ENCODE assay signal across 8 mouse cellular contexts in the genomic region with DNA sequence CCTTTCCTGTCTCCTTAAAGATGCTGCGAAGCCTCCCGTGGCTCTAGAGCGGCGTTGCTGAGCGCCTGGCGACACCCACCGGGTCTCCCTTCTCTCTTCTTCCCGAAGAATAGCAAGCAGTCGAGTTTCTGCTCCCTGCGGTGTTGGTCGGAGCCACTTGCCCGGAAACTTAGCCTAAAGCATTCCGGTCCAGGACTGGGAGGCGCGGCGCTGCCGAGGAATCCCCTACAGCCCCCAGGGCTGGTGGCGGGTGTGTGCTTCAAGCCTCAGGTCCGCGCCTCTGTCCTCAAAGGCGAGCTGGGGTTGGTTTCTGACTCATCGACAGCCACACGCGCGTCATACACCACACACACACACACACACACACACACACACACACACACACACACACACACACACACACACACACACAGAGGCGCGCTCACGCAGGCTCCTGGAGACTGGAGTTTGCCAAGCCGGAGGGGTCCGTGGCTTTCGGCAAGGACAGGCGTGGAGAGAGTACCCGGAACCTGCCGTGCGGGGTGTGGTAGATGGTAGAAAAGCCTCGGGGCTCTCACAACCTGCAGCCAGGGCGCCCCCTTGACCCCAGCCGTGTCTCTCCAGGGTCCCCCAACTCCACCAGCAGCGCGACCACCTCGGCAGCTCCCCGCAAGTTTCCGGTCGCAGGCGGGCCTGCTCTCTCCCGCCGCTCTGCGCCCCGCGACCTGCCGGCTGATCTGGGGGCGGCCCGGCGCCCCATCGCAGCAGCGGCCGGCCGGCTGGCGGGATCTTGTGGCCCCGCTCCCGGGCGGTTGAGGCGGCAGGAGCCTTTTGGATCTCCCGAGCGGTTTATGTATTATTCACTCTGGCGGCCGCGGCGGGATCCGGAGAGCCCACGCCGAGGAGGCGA.
DNase-seq lines count a peak whose midpoint lies in the region; ATAC-seq and TF ChIP-seq lines count a peak whose summit lies in the region.

No protein-coding gene starts in this region.

- no peaks in the 10 kb centered on the region for H3K36me3 ChIP-seq in heart, adult 2 months (ENCODE audit: control insufficient read depth, insufficient read depth, low read length)
- H3K36me3 ChIP-seq in forebrain, embryonic 12.5 days (replicated peaks): no peaks in the 10 kb centered on the region
- H3K36me3 ChIP-seq in hindbrain, postnatal 0 days (ENCODE audit: insufficient read depth, low read length): no peaks in the 10 kb centered on the region
- no peaks in the 10 kb centered on the region for H3K36me3 ChIP-seq in limb, embryonic 12.5 days

- no peak for ATAC-seq in forebrain, embryonic 12.5 days (ENCODE audit: low FRiP score)
- no peak for ATAC-seq in hindbrain, postnatal 0 days
- no peak for ATAC-seq in limb, embryonic 12.5 days (ENCODE audit: insufficient number of reproducible peaks, insufficient read depth, low FRiP score, low TSS enrichment, low read depth)

- peaks cover 12% of the 10 kb centered on the region; the same call in 1 of the 2 replicates for H3K27me3 ChIP-seq in heart, adult 2 months (ENCODE audit: control insufficient read depth, insufficient read depth, low read length)
- H3K27me3 ChIP-seq in forebrain, embryonic 12.5 days: peaks cover 73% of the 10 kb centered on the region
- no peaks in the 10 kb centered on the region for H3K27me3 ChIP-seq in hindbrain, postnatal 0 days (ENCODE audit: insufficient read depth, low read length)
- peaks cover 77% of the 10 kb centered on the region for H3K27me3 ChIP-seq in limb, embryonic 12.5 days

- no peak for TF ChIP-seq POLR2A in heart, adult 2 months (IDR thresholded peaks at IDR 0.05; ENCODE audit: insufficient read depth, low read depth, low read length)
- no peak for TF ChIP-seq POLR2A in bone marrow, adult 2 months (IDR thresholded peaks at IDR 0.05; ENCODE audit: borderline replicate concordance, control insufficient read depth, low read depth, low read length)

- H3K9ac ChIP-seq in heart, adult 2 months (ENCODE audit: low read depth, low read length): peak overlapping the region; percentile 60
- peak overlapping the region; percentile 64 for H3K9ac ChIP-seq in forebrain, embryonic 12.5 days
- H3K9ac ChIP-seq in hindbrain, postnatal 0 days (replicated peaks; ENCODE audit: low read length): peak overlapping the region; percentile 60
- H3K9ac ChIP-seq in limb, embryonic 12.5 days (replicated peaks): peak overlapping the region; percentile 65

- no peaks in the 10 kb centered on the region for H3K79me2 ChIP-seq in heart, adult 2 months (replicated peaks; ENCODE audit: control insufficient read depth, insufficient read depth, low read length)

- no peaks in the 10 kb centered on the region for H3K9me3 ChIP-seq in forebrain, embryonic 12.5 days
- no peaks in the 10 kb centered on the region for H3K9me3 ChIP-seq in hindbrain, postnatal 0 days (ENCODE audit: low read length)
- no peaks in the 10 kb centered on the region for H3K9me3 ChIP-seq in limb, embryonic 12.5 days

- H3K4me1 ChIP-seq in heart, adult 2 months (ENCODE audit: control insufficient read depth, insufficient read depth, low read length): peaks cover 2% of the 10 kb centered on the region; the same call in 1 of the 2 replicates
- no peaks in the 10 kb centered on the region; the same call in none of the 2 replicates for H3K4me1 ChIP-seq in bone marrow, adult 2 months (ENCODE audit: control insufficient read depth, insufficient read depth, low read length)
- H3K4me1 ChIP-seq in forebrain, embryonic 12.5 days: peaks cover 39% of the 10 kb centered on the region
- H3K4me1 ChIP-seq in hindbrain, postnatal 0 days (ENCODE audit: insufficient read depth, low read length): 0 out of 2 replicates have a peak, but pooled peaks cover 3% of the 10 kb centered on the region
- H3K4me1 ChIP-seq in limb, embryonic 12.5 days (replicated peaks): peaks cover 33% of the 10 kb centered on the region

- peak overlapping the region; percentile 61 for H3K4me3 ChIP-seq in heart, adult 2 months
- peak overlapping the region; percentile 36 for H3K4me3 ChIP-seq in bone marrow, adult 2 months (replicated peaks; ENCODE audit: control insufficient read depth, low read depth, low read length)
- peak overlapping the region; percentile 69 for H3K4me3 ChIP-seq in forebrain, embryonic 12.5 days (replicated peaks)
- H3K4me3 ChIP-seq in hindbrain, postnatal 0 days (ENCODE audit: low read length): peak overlapping the region; percentile 59
- peak overlapping the region; percentile 74 for H3K4me3 ChIP-seq in limb, embryonic 12.5 days (replicated peaks)

- peak; percentile 17 to 42 for DNase-seq in heart, adult 2 months
- DNase-seq in heart, adult 8-10 months (ENCODE audit: low spot score): no peak
- DNase-seq in hindbrain, postnatal 0 days (ENCODE audit: low spot score): peak; percentile 59
- peak; percentile 22 for DNase-seq in naive thymus-derived CD4-positive, alpha-beta T cell, adult 2 months (ENCODE audit: low read depth)
- DNase-seq in ovary, postnatal 10 days (ENCODE audit: low spot score): no peak

- H3K4me2 ChIP-seq in forebrain, embryonic 12.5 days: peak overlapping the region; percentile 100
- H3K4me2 ChIP-seq in hindbrain, postnatal 0 days (ENCODE audit: low read depth, low read length): peak overlapping the region; percentile 82
- peak overlapping the region; percentile 100 for H3K4me2 ChIP-seq in limb, embryonic 12.5 days

- no peak overlapping the region for H3K27ac ChIP-seq in heart, adult 2 months
- H3K27ac ChIP-seq in bone marrow, adult 2 months (ENCODE audit: control insufficient read depth, insufficient read depth, low read depth, low read length, poor library complexity): no peak overlapping the region
- H3K27ac ChIP-seq in forebrain, embryonic 12.5 days: no peak overlapping the region
- 0 out of 2 replicates have a peak overlapping the region, but pooled peaks have one; percentile 13 for H3K27ac ChIP-seq in hindbrain, postnatal 0 days
- H3K27ac ChIP-seq in limb, embryonic 12.5 days: no peak overlapping the region

- TF ChIP-seq CTCF in heart, adult 2 months (IDR thresholded peaks at IDR 0.05): no peak
- TF ChIP-seq CTCF in bone marrow, adult 2 months (IDR thresholded peaks at IDR 0.05; ENCODE audit: control insufficient read depth, insufficient read depth, low read length): no peak
- TF ChIP-seq CTCF in hindbrain, postnatal 0 days (IDR thresholded peaks at IDR 0.05; ENCODE audit: low read depth): no peak

- intact Hi-C loops in heart, adult 2 months (cut with DNase I): no loop called here

- 2% methylated on average over 69 of the region's 73 CpGs for WGBS in heart, adult 2 months
- WGBS in bone marrow, adult 2 months: under 1% methylated on average over 73 of the region's 73 CpGs
- WGBS in forebrain, embryonic 12.5 days: under 1% methylated on average over 63 of the region's 73 CpGs
- under 1% methylated on average over 70 of the region's 73 CpGs for WGBS in hindbrain, postnatal 0 days
- under 1% methylated on average over 71 of the region's 73 CpGs for WGBS in limb, embryonic 12.5 days

- TF ChIP-seq EP300 in heart, adult 2 months (IDR thresholded peaks at IDR 0.05; ENCODE audit: insufficient read depth, low read depth, low read length): no peak

Comparison
In these comparisons a context has a peak if more than half of its experiments do, and no peak if none do; other contexts are left out.
1. DNase-seq: peak in heart, adult 2 months (2 of 2), hindbrain, postnatal 0 days (single experiment) and naive thymus-derived CD4-positive, alpha-beta T cell, adult 2 months (single experiment); none in heart, adult 8-10 months (single experiment) and ovary, postnatal 10 days (single experiment).
2. Peak in every context shown above with its lines, with median percentiles within 50 percentile points of each other: H3K4me3 ChIP-seq, H3K9ac ChIP-seq and H3K4me2 ChIP-seq.